Mouse (Mus musculus): ENCODE results near the gene Ccdc149. TPM values are rescaled to one million over a fixed set of nuclear protein-coding genes. Genes with fewer than 3 reads are reported as not detected.

Gene Ccdc149
- polyA plus RNA-seq, 1 experiment: 11.3 TPM

DNA sequence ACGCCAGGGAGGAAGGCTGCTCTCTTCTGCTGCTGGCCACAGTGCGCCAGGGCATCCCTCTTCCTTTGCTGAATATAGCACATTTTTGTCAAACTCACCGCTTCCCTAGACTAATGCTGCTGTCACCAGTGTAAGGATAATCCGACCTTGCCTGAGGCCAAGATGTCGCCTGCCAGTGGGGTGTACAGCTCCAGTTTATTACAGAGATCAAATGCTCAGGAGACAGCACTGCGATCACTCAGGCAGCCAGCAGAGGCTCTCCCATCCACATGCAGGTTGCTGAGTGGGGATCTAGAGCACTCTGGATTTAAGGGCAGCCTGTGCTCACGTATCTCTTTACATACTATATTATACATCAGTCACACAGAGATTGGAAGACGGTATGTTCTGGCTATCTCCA lies 22.1 kb downstream of the Ccdc149 start:
- TF ChIP-seq CTCF (IDR thresholded peaks at IDR 0.05; ENCODE audit: borderline replicate concordance, extremely low read depth, insufficient read depth, insufficient read length) (no peak), POLR2A (IDR thresholded peaks at IDR 0.05; ENCODE audit: borderline replicate concordance, extremely low read depth, insufficient read depth, insufficient read length, poor library complexity, severe bottlenecking) (no peak)
- peak; percentile 36 for DNase-seq (ENCODE audit: low read depth)

- TF ChIP-seq POLR2A (IDR thresholded peaks at IDR 0.05; ENCODE audit: borderline replicate concordance, extremely low read depth, insufficient read depth, insufficient read length, poor library complexity, severe bottlenecking): no peak
- TF ChIP-seq CTCF (IDR thresholded peaks at IDR 0.05; ENCODE audit: borderline replicate concordance, extremely low read depth, insufficient read depth, insufficient read length): no peak
- DNase-seq (ENCODE audit: low read depth): peak; percentile 24
Measured at GRCm38 (mm10) chr5:52440278-52440677, 31.0 kb downstream of the Ccdc149 start.

DNA sequence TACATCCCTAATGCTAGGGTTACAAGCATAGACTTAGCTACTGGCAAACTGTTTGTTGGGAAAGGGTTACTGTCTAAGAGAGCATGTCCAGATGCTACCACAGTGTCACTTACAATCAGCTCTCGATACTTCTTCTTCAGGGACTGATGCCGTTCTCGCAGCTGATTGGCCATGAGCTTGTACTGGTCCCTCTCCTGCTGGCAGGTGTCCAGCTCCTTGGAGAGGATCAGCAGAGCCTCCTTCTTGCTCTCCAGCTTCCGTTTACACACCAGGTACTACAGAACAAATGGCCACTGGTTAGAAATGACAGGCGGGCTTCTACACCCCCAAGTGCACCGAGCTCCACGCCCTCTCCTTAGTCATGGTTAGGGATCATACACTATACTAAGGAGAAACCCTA lies 32.4 kb downstream of the Ccdc149 start:
- TF ChIP-seq CTCF (IDR thresholded peaks at IDR 0.05; ENCODE audit: borderline replicate concordance, extremely low read depth, insufficient read depth, insufficient read length): no peak
- no peak for TF ChIP-seq POLR2A (IDR thresholded peaks at IDR 0.05; ENCODE audit: borderline replicate concordance, extremely low read depth, insufficient read depth, insufficient read length, poor library complexity, severe bottlenecking)
- no peak for DNase-seq (ENCODE audit: low read depth)

GRCm38 (mm10) chr5:52435533-52435932 lies 35.8 kb downstream of the Ccdc149 start:
- DNase-seq (ENCODE audit: low read depth): no peak
- no peak for TF ChIP-seq POLR2A (IDR thresholded peaks at IDR 0.05; ENCODE audit: borderline replicate concordance, extremely low read depth, insufficient read depth, insufficient read length, poor library complexity, severe bottlenecking)

- TF ChIP-seq CTCF (IDR thresholded peaks at IDR 0.05; ENCODE audit: borderline replicate concordance, extremely low read depth, insufficient read depth, insufficient read length) (no peak), POLR2A (IDR thresholded peaks at IDR 0.05; ENCODE audit: borderline replicate concordance, extremely low read depth, insufficient read depth, insufficient read length, poor library complexity, severe bottlenecking) (no peak)
- no peak for DNase-seq (ENCODE audit: low read depth)
Measured at GRCm38 (mm10) chr5:52431276-52431844, 40.0 kb downstream of the Ccdc149 start.

DNA sequence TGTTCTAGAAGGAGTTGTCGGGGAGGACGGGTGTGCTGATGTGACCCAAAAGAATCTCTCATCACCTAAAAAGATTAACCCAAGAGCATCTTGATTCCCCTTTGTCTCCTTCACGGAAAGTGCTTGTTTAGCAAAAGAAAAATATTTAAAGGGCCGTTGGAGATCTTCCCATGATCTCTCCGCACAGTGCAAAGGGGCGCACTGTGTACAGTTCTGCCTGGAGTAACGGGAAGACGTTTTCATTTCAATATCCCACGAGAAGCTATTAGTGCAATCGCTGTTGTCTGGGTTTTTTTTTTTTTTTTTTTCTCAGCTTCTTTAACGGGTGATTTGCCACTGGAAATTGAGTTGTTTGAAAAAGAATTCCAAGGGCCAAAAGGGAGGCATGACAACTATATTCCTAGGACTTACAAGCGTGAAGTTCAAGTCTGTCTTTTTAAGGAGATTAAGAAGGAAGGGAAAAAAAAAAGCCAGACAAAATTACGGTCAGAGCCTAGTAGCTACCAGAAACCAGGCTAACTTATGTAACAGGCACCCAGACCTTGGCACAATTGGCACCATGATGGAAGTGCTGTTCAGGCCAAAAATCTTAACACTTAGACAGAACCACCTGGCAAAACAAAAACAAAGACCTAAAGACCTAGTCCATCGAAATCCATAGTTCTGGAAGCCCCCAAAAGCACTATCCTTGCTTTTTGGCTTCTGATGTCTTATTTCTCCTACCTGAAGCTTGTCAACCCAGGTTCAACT lies 41.4 kb downstream of the Ccdc149 start:
- peak; percentile 41 for DNase-seq (ENCODE audit: low read depth)
- TF ChIP-seq CTCF (IDR thresholded peaks at IDR 0.05; ENCODE audit: borderline replicate concordance, extremely low read depth, insufficient read depth, insufficient read length): no peak
- TF ChIP-seq POLR2A (IDR thresholded peaks at IDR 0.05; ENCODE audit: borderline replicate concordance, extremely low read depth, insufficient read depth, insufficient read length, poor library complexity, severe bottlenecking): no peak

- DNase-seq (ENCODE audit: low read depth): peak; percentile 66
- TF ChIP-seq CTCF (IDR thresholded peaks at IDR 0.05; ENCODE audit: borderline replicate concordance, extremely low read depth, insufficient read depth, insufficient read length) (no peak), POLR2A (IDR thresholded peaks at IDR 0.05; ENCODE audit: borderline replicate concordance, extremely low read depth, insufficient read depth, insufficient read length, poor library complexity, severe bottlenecking) (no peak)
Measured at GRCm38 (mm10) chr5:52428613-52429012, 42.7 kb downstream of the Ccdc149 start.

GRCm38 (mm10) chr5:52425819-52426218 lies 45.5 kb downstream of the Ccdc149 start:
- DNase-seq (ENCODE audit: low read depth): no peak

GRCm38 (mm10) chr5:52423893-52424292 lies 47.4 kb downstream of the Ccdc149 start:
- DNase-seq (ENCODE audit: low read depth): no peak
- no peak for TF ChIP-seq POLR2A (IDR thresholded peaks at IDR 0.05; ENCODE audit: borderline replicate concordance, extremely low read depth, insufficient read depth, insufficient read length, poor library complexity, severe bottlenecking)
- no peak for TF ChIP-seq CTCF (IDR thresholded peaks at IDR 0.05; ENCODE audit: borderline replicate concordance, extremely low read depth, insufficient read depth, insufficient read length)

More at GRCm38 (mm10) chr5:52425819-52426218, 45.5 kb downstream of the Ccdc149 start:
- TF ChIP-seq CTCF (IDR thresholded peaks at IDR 0.05; ENCODE audit: borderline replicate concordance, extremely low read depth, insufficient read depth, insufficient read length) (no peak), POLR2A (IDR thresholded peaks at IDR 0.05; ENCODE audit: borderline replicate concordance, extremely low read depth, insufficient read depth, insufficient read length, poor library complexity, severe bottlenecking) (no peak)

GRCm38 (mm10) chr5:52416485-52416884 lies 54.8 kb downstream of the Ccdc149 start:
- TF ChIP-seq CTCF (IDR thresholded peaks at IDR 0.05; ENCODE audit: borderline replicate concordance, extremely low read depth, insufficient read depth, insufficient read length): no peak
- TF ChIP-seq POLR2A (IDR thresholded peaks at IDR 0.05; ENCODE audit: borderline replicate concordance, extremely low read depth, insufficient read depth, insufficient read length, poor library complexity, severe bottlenecking): no peak
- DNase-seq (ENCODE audit: low read depth): no peak

DNA sequence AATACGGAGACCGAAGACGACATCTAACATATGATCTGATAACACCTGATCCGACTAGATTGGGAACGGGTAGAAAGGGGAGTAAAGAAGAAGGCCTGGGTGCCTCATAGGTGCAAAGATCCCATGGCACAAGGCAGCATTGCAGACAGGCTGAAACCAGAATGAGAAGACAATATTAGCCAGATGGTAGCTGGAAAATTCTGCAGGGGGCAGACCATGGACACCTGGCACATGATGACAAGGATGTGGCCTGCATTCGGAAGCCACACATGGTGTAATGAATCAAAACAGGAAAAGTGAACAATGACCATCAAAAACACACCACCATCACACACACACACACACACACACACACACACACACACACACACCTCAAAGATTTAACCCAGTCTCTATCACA lies 55.4 kb downstream of the Ccdc149 start:
- DNase-seq (ENCODE audit: low read depth): no peak
- no peak for TF ChIP-seq CTCF (IDR thresholded peaks at IDR 0.05; ENCODE audit: borderline replicate concordance, extremely low read depth, insufficient read depth, insufficient read length)
- TF ChIP-seq POLR2A (IDR thresholded peaks at IDR 0.05; ENCODE audit: borderline replicate concordance, extremely low read depth, insufficient read depth, insufficient read length, poor library complexity, severe bottlenecking): no peak

- TF ChIP-seq POLR2A (IDR thresholded peaks at IDR 0.05; ENCODE audit: borderline replicate concordance, extremely low read depth, insufficient read depth, insufficient read length, poor library complexity, severe bottlenecking) (no peak), CTCF (IDR thresholded peaks at IDR 0.05; ENCODE audit: borderline replicate concordance, extremely low read depth, insufficient read depth, insufficient read length) (no peak)
- no peak for DNase-seq (ENCODE audit: low read depth)
Measured at GRCm38 (mm10) chr5:52415193-52415592, 56.1 kb downstream of the Ccdc149 start.
